Mouse (Mus musculus) stomach, postnatal 0 days (tissue): ENCODE data around the gene Gm19426.
"Not testable (repeated sequence)": the region's sequence is repeated elsewhere in the genome, so short reads cannot be mapped to it uniquely, and the experiment has no call there.

Experiments used
- CTCF ChIP-seq: IDR thresholded peaks from 2 replicates; pipeline ENCODE4 v1.5.1; 2016; ENCODE audit warnings: antibody characterized with exemption, low read depth, mild to moderate bottlenecking, moderate library complexity
- EP300 ChIP-seq: optimal IDR thresholded peaks from 2 replicates; pipeline ENCODE3; 2016; ENCODE audit warnings: antibody characterized with exemption

GRCm38 (mm10) chr2:84728191-84728590 lies 15.3 kb downstream of the Gm19426 start:
- not testable (repeated sequence) for TF ChIP-seq CTCF, EP300
